Mouse (Mus musculus) E14TG2a.4 (cell line): ENCODE results near the gene Chrm4.

Source experiments
- H3K27me3 ChIP-seq: 2 replicates; pipeline ENCODE4 v1.6.1; 2014; ENCODE audit warnings: low read length, control low read depth; ENCODE audit not compliant: insufficient read depth
- H3K36me3 ChIP-seq: 2 replicates; pipeline ENCODE4 v1.6.1; 2014; ENCODE audit warnings: low read length, control low read depth; ENCODE audit not compliant: insufficient read depth
- H3K4me1 ChIP-seq: replicated peaks from 2 replicates; pipeline ENCODE4 v1.6.1; 2014; ENCODE audit warnings: low read depth, low read length, control low read depth
- H3K4me3 ChIP-seq: replicated peaks from 2 replicates; pipeline ENCODE4 v1.5.1; 2014; ENCODE audit warnings: mild to moderate bottlenecking, low read length
- H3K9me3 ChIP-seq: 2 replicates; pipeline ENCODE4 v1.6.1; 2014; ENCODE audit warnings: low read length, control low read depth
- CTCF ChIP-seq: conservative IDR thresholded peaks from 2 replicates; pipeline ENCODE4 v1.5.1; 2014; ENCODE audit warnings: low read length
- NANOG ChIP-seq: IDR thresholded peaks from 2 replicates; pipeline ENCODE4 v1.6.1; 2014; ENCODE audit warnings: borderline replicate concordance, low read length, mixed read lengths
- POU5F1 ChIP-seq: IDR thresholded peaks from 2 replicates; pipeline ENCODE4 v1.6.1; 2014; ENCODE audit warnings: low read length, borderline replicate concordance

Gene Chrm4

GRCm38 (mm10) chr2:91964610-91965204, 37.7 kb downstream of the Chrm4 start:
- peak overlapping the region; percentile 79 for H3K4me3 ChIP-seq
- H3K27me3 ChIP-seq = peaks cover 13% of the 10 kb centered on the region; the same call in 1 of the 2 replicates
- H3K4me1 ChIP-seq = peaks cover 87% of the 10 kb centered on the region
- H3K9me3 ChIP-seq = no peaks in the 10 kb centered on the region
- peaks cover 14% of the 10 kb centered on the region for H3K36me3 ChIP-seq
- TF ChIP-seq NANOG (no peak), CTCF (no peak), POU5F1 (no peak)

- Histone ChIP-seq H3K4me3 (peak overlapping the region; percentile 79), H3K4me1 (peaks cover 87% of the 10 kb centered on the region), H3K9me3 (no peaks in the 10 kb centered on the region), H3K36me3 (peaks cover 7% of the 10 kb centered on the region), H3K27me3 (peaks cover 20% of the 10 kb centered on the region; the same call in 1 of the 2 replicates)
- TF ChIP-seq POU5F1 = no peak
- no peak for TF ChIP-seq CTCF
- TF ChIP-seq NANOG = no peak
Measured at GRCm38 (mm10) chr2:91965417-91965816, 38.4 kb downstream of the Chrm4 start.

- peaks cover 28% of the 10 kb centered on the region for H3K27me3 ChIP-seq
- TF ChIP-seq CTCF (no peak), NANOG (no peak), POU5F1 (no peak)
- no peak overlapping the region for H3K4me3 ChIP-seq
- H3K9me3 ChIP-seq = no peaks in the 10 kb centered on the region
- peaks cover 88% of the 10 kb centered on the region for H3K4me1 ChIP-seq
- H3K36me3 ChIP-seq = peaks cover 1% of the 10 kb centered on the region; the same call in 1 of the 2 replicates
Measured at GRCm38 (mm10) chr2:91966367-91966766, 39.3 kb downstream of the Chrm4 start.

GRCm38 (mm10) chr2:91967962-91968361, 40.9 kb downstream of the Chrm4 start:
- Histone ChIP-seq H3K4me1 (peaks cover 88% of the 10 kb centered on the region), H3K4me3 (peak overlapping the region; percentile 48), H3K27me3 (peaks cover 33% of the 10 kb centered on the region), H3K9me3 (no peaks in the 10 kb centered on the region), H3K36me3 (no peaks in the 10 kb centered on the region)
- TF ChIP-seq NANOG = no peak

- Histone ChIP-seq H3K9me3 (no peaks in the 10 kb centered on the region), H3K36me3 (no peaks in the 10 kb centered on the region), H3K4me1 (peaks cover 87% of the 10 kb centered on the region), H3K27me3 (peaks cover 62% of the 10 kb centered on the region), H3K4me3 (peak overlapping the region; percentile 37)
- TF ChIP-seq POU5F1 (no peak), NANOG (no peak), CTCF (no peak)
Measured at GRCm38 (mm10) chr2:91971231-91972097, 44.4 kb downstream of the Chrm4 start.

GRCm38 (mm10) chr2:91972121-91972566, 45.1 kb downstream of the Chrm4 start:
- peak overlapping the region; percentile 37; the same call in 1 of the 2 replicates for H3K4me3 ChIP-seq
- H3K36me3 ChIP-seq = no peaks in the 10 kb centered on the region
- TF ChIP-seq POU5F1 = no peak
- TF ChIP-seq CTCF = no peak
- no peak for TF ChIP-seq NANOG
- no peaks in the 10 kb centered on the region for H3K9me3 ChIP-seq
- H3K4me1 ChIP-seq = peaks cover 86% of the 10 kb centered on the region
- peaks cover 67% of the 10 kb centered on the region for H3K27me3 ChIP-seq

- H3K9me3 ChIP-seq = no peaks in the 10 kb centered on the region
- peaks cover 86% of the 10 kb centered on the region for H3K4me1 ChIP-seq
- no peak for TF ChIP-seq NANOG
- TF ChIP-seq CTCF = no peak
- TF ChIP-seq POU5F1 = no peak
- H3K4me3 ChIP-seq = no peak overlapping the region
- H3K36me3 ChIP-seq = no peaks in the 10 kb centered on the region
- peaks cover 80% of the 10 kb centered on the region for H3K27me3 ChIP-seq
Measured at GRCm38 (mm10) chr2:91973416-91974135, 46.5 kb downstream of the Chrm4 start.
